Mouse (Mus musculus): ENCODE measurements around the gene Draxin. TPM values are rescaled to one million over a fixed set of nuclear protein-coding genes. Genes with fewer than 3 reads are reported as not detected.
A peak's percentile ranks its signal among the peaks of the same experiment; 100 is the strongest.

Gene Draxin
- total and polyA plus RNA-seq, 3 experiments: 0.16 TPM; not detected in 2

DNA sequence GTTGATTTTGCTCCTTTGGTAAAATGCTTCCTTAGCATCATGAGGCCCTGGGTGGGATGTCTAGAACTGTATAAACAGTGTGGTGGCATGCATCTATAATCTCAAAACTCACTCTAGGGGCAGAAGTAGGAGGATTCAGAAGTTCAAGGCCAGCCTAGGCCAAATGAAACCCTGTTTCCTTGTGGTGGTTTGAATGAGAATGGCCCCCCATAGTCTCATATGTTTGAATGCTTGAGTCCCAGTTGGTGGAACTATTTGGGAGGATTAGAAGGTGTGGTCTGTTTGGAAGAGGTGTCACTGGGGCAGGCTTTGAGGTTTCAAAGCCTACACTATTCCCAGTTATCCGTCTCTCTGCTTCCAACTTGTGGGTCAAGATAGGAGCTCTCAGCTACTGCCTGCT is 39.3 kb downstream of the Draxin start:
- Histone ChIP-seq H3K4me1 (ENCODE audit: insufficient read depth, low read depth, low read length) (peaks cover 27% of the 10 kb centered on the region), H3K36me3 (replicated peaks) (peaks cover 4% of the 10 kb centered on the region), H3K4me3 (ENCODE audit: low read depth, low read length) (no peak overlapping the region), H3K9me3 (replicated peaks) (no peaks in the 10 kb centered on the region), H3K27me3 (ENCODE audit: insufficient read depth, low read length) (0 out of 2 replicates have a peak, but pooled peaks cover 4% of the 10 kb centered on the region)
- ATAC-seq (ENCODE audit: extremely low read depth, insufficient number of reproducible peaks, low FRiP score, poor library complexity, severe bottlenecking): no peak
- TF ChIP-seq TAL1 (conservative IDR thresholded peaks at IDR 0.05; ENCODE audit: low read depth, low read length): no peak
- no peak for TF ChIP-seq POLR2AphosphoS5 (IDR thresholded peaks at IDR 0.05; ENCODE audit: insufficient replicate concordance, low read depth, low read length)
- TF ChIP-seq GATA2 (IDR thresholded peaks at IDR 0.05; ENCODE audit: borderline replicate concordance, low read depth, low read length): no peak
- no peak for TF ChIP-seq GATA1 (IDR thresholded peaks at IDR 0.05; ENCODE audit: borderline replicate concordance, low read length)
- no peak for TF ChIP-seq CTCF (IDR thresholded peaks at IDR 0.05; ENCODE audit: low read depth, low read length)
- DNase-seq (ENCODE audit: low spot score): no peak

DNA sequence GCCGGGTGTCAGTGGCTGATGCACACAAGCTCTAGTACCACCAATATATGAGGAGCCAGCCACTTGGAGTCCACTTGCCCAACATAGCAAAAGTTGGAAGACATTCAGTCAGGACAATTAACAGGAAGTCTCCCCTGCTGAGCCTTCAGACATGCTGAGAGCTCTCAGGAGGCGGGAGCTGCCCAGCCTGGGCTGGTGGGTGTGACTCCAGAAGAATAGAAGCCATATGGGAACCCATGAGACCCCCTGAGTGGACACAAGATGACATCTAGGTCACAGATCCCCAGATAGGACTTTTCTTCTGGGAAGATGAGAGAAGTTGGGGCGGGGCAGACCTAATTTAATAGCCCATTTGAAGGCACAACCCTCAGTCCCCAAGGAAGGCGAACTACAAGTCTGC is 41.3 kb downstream of the Draxin start:
- DNase-seq (ENCODE audit: low spot score): no peak
- Histone ChIP-seq H3K36me3 (replicated peaks) (peaks cover 16% of the 10 kb centered on the region), H3K4me1 (ENCODE audit: insufficient read depth, low read depth, low read length) (peaks cover 39% of the 10 kb centered on the region), H3K4me3 (ENCODE audit: low read depth, low read length) (no peak overlapping the region), H3K27me3 (ENCODE audit: insufficient read depth, low read length) (no peaks in the 10 kb centered on the region), H3K9me3 (replicated peaks) (no peaks in the 10 kb centered on the region)
- no peak for ATAC-seq (ENCODE audit: extremely low read depth, insufficient number of reproducible peaks, low FRiP score, poor library complexity, severe bottlenecking)
- TF ChIP-seq CTCF (IDR thresholded peaks at IDR 0.05; ENCODE audit: low read depth, low read length): no peak
- no peak for TF ChIP-seq GATA1 (IDR thresholded peaks at IDR 0.05; ENCODE audit: borderline replicate concordance, low read length)
- TF ChIP-seq GATA2 (IDR thresholded peaks at IDR 0.05; ENCODE audit: borderline replicate concordance, low read depth, low read length): no peak
- TF ChIP-seq POLR2AphosphoS5 (IDR thresholded peaks at IDR 0.05; ENCODE audit: insufficient replicate concordance, low read depth, low read length): no peak
- no peak for TF ChIP-seq TAL1 (conservative IDR thresholded peaks at IDR 0.05; ENCODE audit: low read depth, low read length)

DNA sequence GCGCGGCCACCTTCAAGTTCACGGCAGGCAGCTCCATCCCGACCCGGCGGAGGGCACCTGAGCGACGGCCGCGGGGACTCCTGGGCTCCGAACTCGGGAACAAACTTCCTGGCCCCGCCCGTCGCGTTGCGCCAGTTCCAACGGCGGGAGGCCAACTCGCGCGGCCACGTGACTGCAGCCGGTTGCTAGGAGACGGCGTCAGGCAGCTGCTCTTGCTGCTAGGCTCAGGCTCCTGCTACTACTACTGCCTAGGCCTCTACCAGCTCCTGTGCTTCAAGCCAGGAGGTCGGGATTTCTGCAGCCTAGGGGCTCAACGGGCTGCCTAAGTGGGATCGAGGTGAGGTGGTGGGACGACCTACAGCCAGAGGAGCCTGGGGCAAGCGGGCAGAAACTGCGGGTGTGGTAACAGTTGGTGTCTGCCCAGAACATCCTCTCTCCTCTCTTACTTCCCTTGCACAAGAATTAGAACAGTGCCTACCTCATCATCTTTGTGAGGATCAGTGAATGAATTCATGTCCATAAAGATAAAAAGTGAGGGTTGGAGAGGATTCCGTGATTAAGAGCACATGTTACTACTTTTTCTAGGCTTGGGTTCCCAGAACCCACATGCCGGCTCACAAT is 42.5 kb downstream of the Draxin start, which contains the start of gene Agtrap:
Agtrap (minus strand) TSS at position 125 of the 621 bp plus-strand sequence.
- TF ChIP-seq POLR2AphosphoS5 (IDR thresholded peaks at IDR 0.05; ENCODE audit: insufficient replicate concordance, low read depth, low read length) (no peak), CTCF (IDR thresholded peaks at IDR 0.05; ENCODE audit: low read depth, low read length) (no peak), TAL1 (conservative IDR thresholded peaks at IDR 0.05; ENCODE audit: low read depth, low read length) (no peak), GATA1 (IDR thresholded peaks at IDR 0.05; ENCODE audit: borderline replicate concordance, low read length) (no peak), GATA2 (IDR thresholded peaks at IDR 0.05; ENCODE audit: borderline replicate concordance, low read depth, low read length) (no peak)
- peaks cover 24% of the 10 kb centered on the region for H3K36me3 ChIP-seq (replicated peaks)
- H3K9me3 ChIP-seq (replicated peaks): no peaks in the 10 kb centered on the region
- H3K4me3 ChIP-seq (ENCODE audit: low read depth, low read length): peak within 1 kb of the TSS; percentile 88
- H3K27me3 ChIP-seq (ENCODE audit: insufficient read depth, low read length): no peaks in the 10 kb centered on the region
- H3K4me1 ChIP-seq (ENCODE audit: insufficient read depth, low read depth, low read length): peaks cover 49% of the 10 kb centered on the region
- ATAC-seq (ENCODE audit: extremely low read depth, insufficient number of reproducible peaks, low FRiP score, poor library complexity, severe bottlenecking) (peak; percentile 90), DNase-seq (ENCODE audit: low spot score) (peak; percentile 88)

DNA sequence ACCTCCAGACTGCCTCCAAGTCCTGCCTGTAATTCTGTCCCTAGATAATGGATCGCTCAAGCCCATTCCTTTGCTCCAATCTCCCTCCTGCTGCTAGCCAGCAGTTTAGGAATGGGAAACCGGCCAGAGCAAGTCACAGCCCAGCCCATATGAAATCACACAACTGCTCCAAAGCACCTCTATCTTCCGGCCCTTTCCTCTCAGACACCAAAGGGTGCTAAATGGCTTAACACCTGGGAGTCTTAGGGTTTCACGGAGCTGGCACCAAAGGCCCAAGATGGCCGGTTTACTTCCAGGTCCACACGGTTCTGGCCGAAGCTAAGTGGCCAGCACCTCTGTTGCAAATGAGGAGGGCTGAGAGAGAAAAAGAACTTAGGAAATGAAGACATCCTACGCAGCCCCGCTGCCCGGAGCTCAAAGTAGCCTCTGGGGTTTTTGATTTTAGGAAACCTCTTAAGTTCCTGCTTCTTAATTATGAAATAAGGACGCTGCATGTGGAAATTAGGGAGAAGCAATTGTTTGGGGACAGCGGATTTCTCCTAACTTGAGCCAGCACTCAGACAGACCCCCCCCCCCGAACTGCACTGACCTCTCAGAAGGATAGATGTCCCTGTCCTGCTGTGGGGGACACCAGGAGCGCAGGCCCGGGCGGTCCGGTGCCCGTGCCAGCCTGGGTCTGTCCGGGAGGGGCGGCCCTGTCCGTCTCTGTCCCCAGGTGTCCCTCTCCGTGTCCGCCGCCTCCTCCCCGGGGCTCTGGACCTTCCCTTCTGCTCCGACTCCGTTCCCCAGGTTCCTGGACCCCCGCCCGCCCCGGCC is 43.2 kb downstream of the Draxin start:
- peak overlapping the region; percentile 88 for H3K4me3 ChIP-seq (ENCODE audit: low read depth, low read length)
- DNase-seq (ENCODE audit: low spot score) (peak; percentile 45), ATAC-seq (ENCODE audit: extremely low read depth, insufficient number of reproducible peaks, low FRiP score, poor library complexity, severe bottlenecking) (no peak)
- no peak for TF ChIP-seq CTCF (IDR thresholded peaks at IDR 0.05; ENCODE audit: low read depth, low read length)
- no peak for TF ChIP-seq POLR2AphosphoS5 (IDR thresholded peaks at IDR 0.05; ENCODE audit: insufficient replicate concordance, low read depth, low read length)
- no peak for TF ChIP-seq GATA2 (IDR thresholded peaks at IDR 0.05; ENCODE audit: borderline replicate concordance, low read depth, low read length)
- no peak for TF ChIP-seq TAL1 (conservative IDR thresholded peaks at IDR 0.05; ENCODE audit: low read depth, low read length)
- no peak for TF ChIP-seq GATA1 (IDR thresholded peaks at IDR 0.05; ENCODE audit: borderline replicate concordance, low read length)
- H3K36me3 ChIP-seq (replicated peaks): peaks cover 27% of the 10 kb centered on the region
- H3K9me3 ChIP-seq (replicated peaks): no peaks in the 10 kb centered on the region
- no peaks in the 10 kb centered on the region for H3K27me3 ChIP-seq (ENCODE audit: insufficient read depth, low read length)
- H3K4me1 ChIP-seq (ENCODE audit: insufficient read depth, low read depth, low read length): peaks cover 49% of the 10 kb centered on the region

DNA sequence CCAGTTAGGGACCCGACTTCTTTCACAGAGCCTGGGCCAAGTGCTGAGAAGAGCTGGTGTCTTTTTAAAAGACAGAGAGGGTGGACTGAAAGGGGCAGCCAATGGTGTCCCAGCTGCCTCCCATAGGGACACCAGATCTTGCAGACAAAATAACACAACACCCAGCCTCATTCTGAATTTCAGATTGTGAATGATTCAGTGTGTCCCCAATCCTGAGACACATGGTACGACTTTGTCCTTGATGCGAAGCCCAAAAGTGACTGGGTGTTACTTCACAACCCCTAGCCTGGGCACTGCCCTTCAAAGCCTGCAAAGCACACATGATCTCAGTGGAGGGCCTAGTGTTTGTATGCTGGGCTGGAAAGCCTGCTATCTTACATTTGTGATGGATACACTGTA is 44.6 kb downstream of the Draxin start:
- DNase-seq (ENCODE audit: low spot score) (no peak), ATAC-seq (ENCODE audit: extremely low read depth, insufficient number of reproducible peaks, low FRiP score, poor library complexity, severe bottlenecking) (no peak)
- no peaks in the 10 kb centered on the region for H3K9me3 ChIP-seq (replicated peaks)
- peaks cover 49% of the 10 kb centered on the region for H3K4me1 ChIP-seq (ENCODE audit: insufficient read depth, low read depth, low read length)
- no peaks in the 10 kb centered on the region for H3K27me3 ChIP-seq (ENCODE audit: insufficient read depth, low read length)
- peaks cover 41% of the 10 kb centered on the region for H3K36me3 ChIP-seq (replicated peaks)
- TF ChIP-seq GATA1 (IDR thresholded peaks at IDR 0.05; ENCODE audit: borderline replicate concordance, low read length) (no peak), CTCF (IDR thresholded peaks at IDR 0.05; ENCODE audit: low read depth, low read length) (no peak), TAL1 (conservative IDR thresholded peaks at IDR 0.05; ENCODE audit: low read depth, low read length) (no peak), GATA2 (IDR thresholded peaks at IDR 0.05; ENCODE audit: borderline replicate concordance, low read depth, low read length) (no peak), POLR2AphosphoS5 (IDR thresholded peaks at IDR 0.05; ENCODE audit: insufficient replicate concordance, low read depth, low read length) (no peak)
- H3K4me3 ChIP-seq (ENCODE audit: low read depth, low read length): no peak overlapping the region

Data from G1E (cell line).